Mouse (Mus musculus) macrophage (primary cell): ENCODE results near the gene Plin5. TPM values are rescaled to one million over a fixed set of nuclear protein-coding genes. Genes with fewer than 3 reads are reported as not detected.
"Not testable (repeated sequence)": the region's sequence is repeated elsewhere in the genome, so short reads cannot be mapped to it uniquely, and the experiment has no call there.

ENCODE experiments used
- H3K27ac ChIP-seq: fragments of 350-480 bp; formaldehyde crosslinking; 2 replicates; pipeline ENCODE4 v1.9.0; 2021
- H3K36me3 ChIP-seq: fragments of 350-480 bp; formaldehyde crosslinking; 2 replicates; pipeline ENCODE4 v1.9.0; 2021; ENCODE audit errors: inconsistent target
- H3K4me3 ChIP-seq: fragments of 350-480 bp; formaldehyde crosslinking; 2 replicates; pipeline ENCODE4 v1.9.0; 2021; ENCODE audit errors: inconsistent target
- H3K79me2 ChIP-seq: fragments of 350-480 bp; formaldehyde crosslinking; 2 replicates; pipeline ENCODE4 v1.9.0; 2021; ENCODE audit errors: inconsistent target
- WGBS: methylation state at CpG from one replicate; pipeline ENCODE4 v1.1.7; 2026; ENCODE audit warnings: inconsistent platforms; ENCODE audit not compliant: missing documents; 5-methylcytosine and 5-hydroxymethylcytosine counted together
- polyA plus RNA-seq: library from polyadenylated mRNA; stranded (reverse); fragments of 250-400 nt; gene quantifications from 3 replicates; pipeline ENCODE4 v1.2.4, GENCODE M21; 2018; ENCODE audit warnings: inconsistent platforms

Gene Plin5
- polyA plus RNA-seq, 1 experiment from 2014 or later = not detected

- WGBS = 1% methylated on average over 53 of the region's 61 CpGs
- 0 out of 2 replicates have a peak, but pooled peaks cover 4% of the 10 kb centered on the region for H3K36me3 ChIP-seq
- peak within 1 kb of the TSS; percentile 63 for H3K27ac ChIP-seq
- H3K4me3 ChIP-seq = peak within 1 kb of the TSS; percentile 79
- peaks cover 27% of the 10 kb centered on the region for H3K79me2 ChIP-seq
Measured at GRCm38 (mm10) chr17:56078880-56079795, 38.3 kb downstream of the Plin5 start, which contains the start of gene Hdgfl2. Gene Hdgfl2, plus strand, starts transcription at chr17:56079634.

DNA sequence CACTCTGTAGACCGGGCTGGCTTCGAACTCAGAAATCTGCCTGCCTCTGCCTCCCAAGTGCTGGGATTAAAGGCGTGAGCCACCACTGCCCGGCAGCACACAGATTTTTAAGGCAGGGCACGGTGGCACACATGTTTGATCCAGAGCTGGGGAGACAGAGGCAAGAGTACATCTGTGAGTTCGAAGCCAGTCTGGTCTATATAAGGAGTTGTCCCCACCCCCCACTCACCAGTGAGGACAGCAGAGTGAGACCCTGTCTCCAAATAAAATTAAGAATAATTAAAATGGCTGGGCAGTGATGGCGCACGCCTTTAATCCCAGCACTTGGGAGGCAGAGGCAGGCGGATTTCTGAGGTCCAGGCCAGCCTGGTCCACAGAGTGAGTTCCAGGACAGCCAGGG is 39.0 kb downstream of the Plin5 start:
- Histone ChIP-seq H3K4me3 (peak overlapping the region; percentile 40), H3K79me2 (peaks cover 35% of the 10 kb centered on the region), H3K27ac (peak overlapping the region; percentile 63)
- WGBS = 59% methylated on average over 9 of the region's 9 CpGs
- not testable (repeated sequence) for H3K36me3 ChIP-seq

- H3K36me3 ChIP-seq = peaks cover 8% of the 10 kb centered on the region; the same call in 1 of the 2 replicates
- WGBS = 82% methylated on average over 5 of the region's 5 CpGs
- H3K27ac ChIP-seq = no peak overlapping the region
- no peak overlapping the region for H3K4me3 ChIP-seq
- peaks cover 36% of the 10 kb centered on the region for H3K79me2 ChIP-seq
Measured at GRCm38 (mm10) chr17:56077523-56077922, 39.9 kb downstream of the Plin5 start.

DNA sequence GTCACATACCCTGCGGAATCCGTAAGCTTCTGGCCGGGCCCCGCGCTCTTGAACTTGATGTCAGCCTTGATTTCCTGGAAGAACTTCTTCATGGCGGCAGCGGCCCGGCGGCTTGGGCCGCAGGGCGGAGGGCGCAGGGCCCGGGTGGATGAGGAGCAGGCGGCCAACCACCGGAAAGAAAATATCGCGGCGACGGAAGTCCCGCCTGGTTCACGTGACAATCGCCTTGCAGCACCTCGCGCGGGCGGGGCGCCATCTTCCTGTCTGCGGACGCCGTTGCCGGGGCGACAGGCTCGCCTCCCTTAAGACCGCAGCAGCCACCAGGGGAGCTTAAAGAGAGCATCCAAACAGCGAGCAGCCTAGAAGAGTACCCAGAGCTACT is 42.6 kb downstream of the Plin5 start, which contains the start of gene Ubxn6:
TSS of gene Ubxn6 (minus strand) at position 202 of the 382 bp plus-strand sequence.
- Histone ChIP-seq H3K36me3 (peaks cover 31% of the 10 kb centered on the region), H3K79me2 (peaks cover 11% of the 10 kb centered on the region; the same call in 1 of the 2 replicates), H3K27ac (peak within 1 kb of the TSS; percentile 84), H3K4me3 (peak within 1 kb of the TSS; percentile 54)
- 0% methylated on average over 35 of the region's 35 CpGs for WGBS

DNA sequence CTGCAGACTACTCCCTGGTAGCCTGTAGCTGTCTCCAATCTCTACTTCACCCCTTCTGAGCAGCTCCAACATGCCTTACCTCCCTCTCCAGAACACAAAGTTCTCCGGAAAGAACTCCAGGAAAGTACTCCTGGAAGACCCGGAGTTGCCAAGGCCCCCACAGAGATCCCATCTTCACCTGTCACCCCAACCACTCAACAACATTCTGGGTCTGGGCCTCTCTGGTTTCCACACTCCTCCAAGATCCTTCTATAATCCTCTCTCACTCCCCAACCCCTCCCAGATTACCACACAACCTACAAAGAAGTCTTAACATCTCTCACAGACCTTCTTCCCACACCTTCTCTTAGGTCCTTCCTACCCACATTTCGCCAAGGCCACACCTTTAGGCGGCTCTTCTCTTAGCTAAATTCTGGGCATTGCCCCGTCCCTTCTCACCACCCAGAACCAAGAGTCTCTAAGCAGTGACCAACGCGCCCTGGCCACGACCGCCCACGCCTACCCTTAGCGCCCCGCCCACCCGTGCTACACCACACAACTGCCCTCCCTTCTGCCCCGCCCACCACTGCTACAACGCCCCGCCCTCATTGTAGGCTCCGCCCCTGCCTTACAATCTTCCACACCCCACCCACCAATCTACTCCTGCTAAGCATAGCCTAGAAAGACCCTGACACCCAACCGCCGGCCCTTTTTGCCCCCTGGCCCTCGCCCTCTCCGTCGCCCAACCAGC is 43.1 kb downstream of the Plin5 start:
- H3K79me2 ChIP-seq = peaks cover 10% of the 10 kb centered on the region; the same call in 1 of the 2 replicates
- H3K4me3 ChIP-seq = peak overlapping the region; percentile 54
- peak overlapping the region; percentile 84 for H3K27ac ChIP-seq
- WGBS = 9% methylated on average over 18 of the region's 22 CpGs
- peaks cover 36% of the 10 kb centered on the region for H3K36me3 ChIP-seq

DNA sequence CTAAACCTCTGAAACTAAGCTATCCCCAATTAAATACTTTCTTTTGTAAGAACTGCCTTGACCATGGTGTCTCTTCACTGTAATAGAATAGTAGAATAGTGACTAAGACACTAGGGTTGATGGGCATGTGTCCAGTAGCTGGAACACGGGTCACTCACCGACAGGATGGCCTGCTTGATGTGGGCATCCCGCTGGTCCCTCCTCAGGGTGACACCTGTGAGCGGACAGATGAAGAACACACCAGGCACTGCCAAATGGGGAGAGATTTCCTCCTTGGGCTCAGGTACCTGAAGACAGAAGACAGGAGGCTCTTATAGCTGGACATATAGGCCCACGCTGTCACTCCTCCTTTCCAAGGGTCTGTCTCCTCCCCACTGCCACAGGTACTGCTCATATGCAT is 45.2 kb downstream of the Plin5 start:
- WGBS = 96% methylated on average over 5 of the region's 5 CpGs
- H3K36me3 ChIP-seq = peaks cover 57% of the 10 kb centered on the region
- no peak overlapping the region for H3K27ac ChIP-seq
- peaks cover 10% of the 10 kb centered on the region; the same call in 1 of the 2 replicates for H3K79me2 ChIP-seq
- no peak overlapping the region for H3K4me3 ChIP-seq

- H3K79me2 ChIP-seq = peaks cover 10% of the 10 kb centered on the region; the same call in 1 of the 2 replicates
- no peak overlapping the region for H3K4me3 ChIP-seq
- peaks cover 58% of the 10 kb centered on the region for H3K36me3 ChIP-seq
- no peak overlapping the region for H3K27ac ChIP-seq
Measured at GRCm38 (mm10) chr17:56071126-56071525, 46.3 kb downstream of the Plin5 start.

DNA sequence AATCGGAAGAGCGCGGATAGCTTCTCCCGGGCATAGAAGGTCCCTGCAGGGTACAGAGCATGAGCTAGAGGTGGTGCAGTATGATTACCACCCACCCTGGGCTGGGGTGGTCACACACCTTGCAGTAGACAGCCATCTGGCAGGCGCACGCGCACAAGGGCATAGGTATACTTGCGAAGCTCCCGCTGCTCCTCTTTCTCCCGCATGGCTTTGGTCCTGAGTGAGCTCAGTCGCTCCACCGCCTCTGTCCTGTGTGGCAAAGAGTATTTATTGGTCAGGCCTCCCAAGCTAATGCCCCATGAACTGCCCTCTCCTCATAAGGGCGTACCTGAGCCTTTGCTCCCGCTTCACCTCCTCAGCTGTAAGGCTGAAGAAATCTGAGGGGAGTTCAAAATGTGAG is 48.3 kb downstream of the Plin5 start:
- Histone ChIP-seq H3K27ac (no peak overlapping the region), H3K4me3 (no peak overlapping the region), H3K36me3 (peaks cover 67% of the 10 kb centered on the region), H3K79me2 (peaks cover 8% of the 10 kb centered on the region; the same call in 1 of the 2 replicates)
- 98% methylated on average over 14 of the region's 14 CpGs for WGBS

GRCm38 (mm10) chr17:56066451-56066850 is 50.9 kb downstream of the Plin5 start:
- Histone ChIP-seq H3K79me2 (no peaks in the 10 kb centered on the region), H3K4me3 (no peak overlapping the region), H3K36me3 (peaks cover 60% of the 10 kb centered on the region), H3K27ac (no peak overlapping the region)

- H3K79me2 ChIP-seq, H3K4me3 ChIP-seq, H3K27ac ChIP-seq: not testable (repeated sequence)
- WGBS = 100% methylated on average over 5 of the region's 6 CpGs
- H3K36me3 ChIP-seq = peaks cover 60% of the 10 kb centered on the region
Measured at GRCm38 (mm10) chr17:56065715-56066114, 51.7 kb downstream of the Plin5 start.

- WGBS = 94% methylated on average over 7 of the region's 7 CpGs
- Histone ChIP-seq H3K27ac (no peak overlapping the region), H3K4me3 (no peak overlapping the region), H3K79me2 (no peaks in the 10 kb centered on the region), H3K36me3 (peaks cover 37% of the 10 kb centered on the region; the same call in 1 of the 2 replicates)
Measured at GRCm38 (mm10) chr17:56062081-56062480, 55.3 kb downstream of the Plin5 start.

Other genes with a start within 250 kb of the Plin5 start
- 3.7 to 8.0 TPM (median 5.0 TPM) in 3 replicates for gene Zfp119a, start 238.7 kb downstream of the Plin5 start, polyA plus RNA-seq
- gene Zfp959, start 225.5 kb downstream of the Plin5 start, polyA plus RNA-seq = 5.9 to 12.3 TPM (median 6.4 TPM) in 3 replicates
- 4.5 to 7.3 TPM (median 5.6 TPM) in 3 replicates for gene Zfp119b, start 168.1 kb downstream of the Plin5 start, polyA plus RNA-seq
- 47.4 to 91.9 TPM (median 63.3 TPM) in 3 replicates for gene Ebi3, start 165.0 kb downstream of the Plin5 start, polyA plus RNA-seq
- gene Yju2, start 158.5 kb downstream of the Plin5 start, polyA plus RNA-seq = 10.7 to 11.5 TPM (median 10.8 TPM) in 3 replicates
- not detected in 3 replicates for gene Shd, start 147.1 kb downstream of the Plin5 start, polyA plus RNA-seq
- not detected in 3 replicates for gene Fsd1, start 131.1 kb downstream of the Plin5 start, polyA plus RNA-seq
- 0.22 to 0.28 TPM in 2 of 3 replicates, not detected in the other for gene Stap2, start 112.0 kb downstream of the Plin5 start, polyA plus RNA-seq
- 31.2 to 42.2 TPM (median 38.7 TPM) in 3 replicates for gene Mpnd, start 111.9 kb downstream of the Plin5 start, polyA plus RNA-seq
- 33.5 to 87.9 TPM (median 87.4 TPM) in 3 replicates for gene Sh3gl1, start 81.0 kb downstream of the Plin5 start, polyA plus RNA-seq
- 2.5 to 17.1 TPM (median 6.2 TPM) in 3 replicates for gene Chaf1a, start 77.2 kb downstream of the Plin5 start, polyA plus RNA-seq
- 28.9 to 74.4 TPM (median 41.1 TPM) in 3 replicates for gene Ubxn6, start 42.6 kb downstream of the Plin5 start, polyA plus RNA-seq
- 26.3 to 28.1 TPM (median 28.1 TPM) in 3 replicates for gene Hdgfl2, start 38.0 kb downstream of the Plin5 start, polyA plus RNA-seq
- not detected in 3 replicates for gene Plin4, start 7.8 kb downstream of the Plin5 start, polyA plus RNA-seq
- 0.26 TPM in 1 of 3 replicates, not detected in the others for gene Lrg1, start 4.4 kb upstream of the Plin5 start, polyA plus RNA-seq
- gene Sema6b, start 22.7 kb upstream of the Plin5 start, polyA plus RNA-seq = 3.0 to 7.1 TPM (median 4.4 TPM) in 3 replicates
- gene Tnfaip8l1, start 44.9 kb upstream of the Plin5 start, polyA plus RNA-seq = 1.2 to 1.7 TPM (median 1.5 TPM) in 3 replicates
- gene Mydgf, start 66.3 kb upstream of the Plin5 start, polyA plus RNA-seq = 33.8 to 65.3 TPM (median 50.0 TPM) in 3 replicates
- 19.4 to 30.5 TPM (median 30.3 TPM) in 3 replicates for gene Dpp9, start 101.3 kb upstream of the Plin5 start, polyA plus RNA-seq
- gene Fem1a, start 139.2 kb upstream of the Plin5 start, polyA plus RNA-seq = 6.6 to 13.3 TPM (median 10.2 TPM) in 3 replicates
- gene Ticam1, start 159.2 kb upstream of the Plin5 start, polyA plus RNA-seq = 19.5 to 36.1 TPM (median 21.2 TPM) in 3 replicates
- gene Plin3, start 175.3 kb upstream of the Plin5 start, polyA plus RNA-seq = 40.0 to 53.0 TPM (median 46.8 TPM) in 3 replicates
- gene Arrdc5, start 182.7 kb upstream of the Plin5 start, polyA plus RNA-seq = not detected in 3 replicates
- gene Uhrf1, start 185.7 kb upstream of the Plin5 start, polyA plus RNA-seq = 2.3 to 57.4 TPM (median 13.6 TPM) in 3 replicates
- 6.8 to 13.1 TPM (median 8.6 TPM) in 3 replicates for gene Kdm4b, start 208.5 kb upstream of the Plin5 start, polyA plus RNA-seq